Mouse (Mus musculus): ENCODE measurements at regions not wholly inside any gene's neighbourhood (a gene's known extent, or its start where the extent isn't known, plus 50 kb on each side); places are given as distances from the start of the nearest gene placed in this dataset.

GRCm38 (mm10) chr13:83868922-83869321 lies 353.2 kb upstream of the Tmem161b start:
- no peak for TF ChIP-seq POLR2A (IDR thresholded peaks at IDR 0.05; ENCODE audit: control insufficient read depth, extremely low read depth, insufficient read depth, low read length, poor library complexity)
- no peak for TF ChIP-seq CTCF (IDR thresholded peaks at IDR 0.05; ENCODE audit: borderline replicate concordance, control insufficient read depth, extremely low read depth, insufficient read depth, low read length, poor library complexity)
